Mouse (Mus musculus) G1E (cell line): ENCODE measurements around the gene Actg2.

ENCODE experiments used
- CTCF ChIP-seq: IDR thresholded peaks from 2 replicates; pipeline ENCODE4 v1.5.1; 2012; ENCODE audit warnings: low read depth, low read length, inconsistent platforms, mixed read lengths
- GATA2 ChIP-seq: IDR thresholded peaks from 2 replicates; pipeline ENCODE4 v1.6.1; 2012; ENCODE audit warnings: low read depth, low read length, inconsistent platforms, borderline replicate concordance
- POLR2AphosphoS5 ChIP-seq: IDR thresholded peaks from 2 replicates; pipeline ENCODE4 v1.6.1; 2012; ENCODE audit warnings: low read depth, low read length, inconsistent platforms; ENCODE audit not compliant: insufficient replicate concordance
- TAL1 ChIP-seq: conservative IDR thresholded peaks from 2 replicates; pipeline ENCODE4 v1.6.1; 2012; ENCODE audit warnings: low read depth, low read length, inconsistent platforms, mixed read lengths

GRCm38 (mm10) chr6:83540017-83540416, 4.0 kb upstream of the Actg2 start:
- TF ChIP-seq CTCF: no peak
- TF ChIP-seq GATA2: no peak
- TF ChIP-seq POLR2AphosphoS5: no peak
- no peak for TF ChIP-seq TAL1
